Mouse (Mus musculus): ENCODE data around the gene Arf3.
"Not testable (repeated sequence)": the region's sequence is repeated elsewhere in the genome, so short reads cannot be mapped to it uniquely, and the experiment has no call there.

Gene Arf3

DNA sequence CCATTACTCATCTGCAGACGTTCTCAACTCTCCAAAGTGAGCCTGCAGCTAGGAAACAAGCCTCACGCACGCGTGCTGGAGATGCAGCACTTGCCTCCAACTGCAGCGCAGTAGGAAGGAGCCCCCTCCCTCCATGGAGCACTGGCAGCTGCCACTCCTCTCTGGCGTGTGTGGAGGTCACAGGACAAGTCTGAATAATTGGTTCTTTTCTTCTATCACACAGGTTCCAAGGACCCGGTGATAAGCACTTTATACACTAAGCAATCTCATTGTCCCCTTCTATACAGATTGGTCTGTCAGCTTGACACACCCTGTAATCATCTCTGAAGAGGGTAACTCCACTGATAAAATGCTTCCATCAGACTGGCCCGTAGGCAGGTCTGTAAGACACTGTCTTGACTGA lies 10.0 kb downstream of the Arf3 start:
- DNase-seq (ENCODE audit: low read depth, low spot score) = no peak

DNA sequence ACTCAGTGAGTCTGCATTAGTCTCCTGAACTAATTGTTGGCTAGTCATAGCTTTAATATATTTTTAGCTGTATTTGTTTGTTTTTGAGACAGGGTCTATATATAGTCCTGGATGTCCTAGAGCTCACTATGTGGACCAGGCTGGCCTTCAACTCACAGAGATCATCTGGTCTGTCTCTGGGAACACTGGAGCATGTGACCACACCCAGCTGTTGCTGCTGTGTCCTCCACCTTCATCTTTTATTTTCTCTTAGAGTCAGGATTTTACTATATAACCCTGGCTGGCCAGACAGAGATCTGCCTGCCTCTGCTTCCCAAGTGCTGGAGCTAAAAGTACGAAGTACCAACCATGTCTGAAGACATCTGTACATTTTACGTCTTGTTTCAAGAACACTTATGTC lies 13.9 kb downstream of the Arf3 start:
- DNase-seq (ENCODE audit: low read depth, low spot score) = no peak

DNA sequence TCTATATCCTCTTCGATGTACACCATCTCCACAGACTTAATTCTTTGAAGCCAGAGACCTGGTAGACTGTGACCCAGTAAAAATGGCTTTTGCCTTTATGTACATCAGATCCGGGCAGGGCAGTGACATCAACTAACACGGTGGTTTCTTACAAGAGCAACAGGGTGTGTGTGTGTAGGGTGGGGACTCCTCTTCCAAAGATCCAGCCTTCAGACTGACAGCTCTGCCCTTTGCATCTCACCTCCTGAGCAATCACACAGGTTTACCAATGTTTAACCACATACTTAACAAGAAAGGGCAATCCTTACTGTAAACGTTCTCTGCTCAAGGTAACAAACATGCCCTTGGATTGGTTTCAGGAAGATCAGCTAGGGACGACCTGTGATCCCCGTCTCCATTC lies 15.7 kb downstream of the Arf3 start:
- DNase-seq (ENCODE audit: low read depth, low spot score) = no peak

DNA sequence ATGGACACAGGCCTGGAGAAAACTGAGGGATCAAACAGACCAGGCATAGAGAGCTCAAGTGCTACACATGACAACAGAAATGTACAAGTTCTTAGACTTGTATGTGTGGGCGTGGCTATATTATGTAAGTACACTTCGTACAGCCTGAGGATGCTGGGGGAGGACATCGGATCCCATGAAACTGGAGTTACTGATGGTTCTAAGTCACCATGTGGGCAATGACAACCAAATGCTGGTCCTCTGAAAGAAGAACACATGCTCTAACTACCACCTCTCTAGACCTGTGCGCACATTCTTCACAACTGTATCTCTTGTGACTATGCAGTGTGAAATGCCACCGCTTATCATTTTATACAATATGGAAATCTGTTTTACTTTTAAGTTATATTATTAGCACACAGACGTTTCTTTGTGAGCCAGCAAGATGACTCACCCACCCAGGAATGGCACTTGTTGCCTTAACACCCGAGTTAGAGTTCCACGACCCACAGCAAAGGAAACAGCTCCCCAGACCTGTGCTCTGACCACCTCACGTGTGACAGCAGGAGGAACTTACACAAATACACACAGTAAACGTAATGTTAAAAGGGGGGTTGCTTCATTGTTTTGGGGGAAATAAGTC lies 16.6 kb downstream of the Arf3 start:
- no peak for DNase-seq (ENCODE audit: low read depth, low spot score)

DNA sequence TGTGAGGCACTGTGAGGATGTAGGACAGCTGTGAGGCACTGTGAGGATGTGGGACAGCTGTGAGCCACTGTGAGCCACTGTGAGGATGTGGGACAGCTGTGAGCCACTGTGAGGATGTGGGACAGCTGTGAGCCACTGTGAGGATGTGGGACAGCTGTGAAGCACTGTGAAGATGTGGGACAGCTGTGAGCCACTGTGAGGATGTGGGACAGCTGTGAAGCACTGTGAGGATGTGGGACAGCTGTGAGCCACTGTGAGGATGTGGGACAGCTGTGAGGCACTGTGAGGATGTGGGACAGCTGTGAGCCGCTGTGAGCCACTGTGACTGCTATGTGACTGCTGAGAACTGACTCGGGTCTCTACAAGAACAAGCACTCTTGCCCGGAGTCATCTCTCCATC lies 19.2 kb downstream of the Arf3 start:
- DNase-seq (ENCODE audit: low read depth, low spot score) = not testable (repeated sequence)

DNA sequence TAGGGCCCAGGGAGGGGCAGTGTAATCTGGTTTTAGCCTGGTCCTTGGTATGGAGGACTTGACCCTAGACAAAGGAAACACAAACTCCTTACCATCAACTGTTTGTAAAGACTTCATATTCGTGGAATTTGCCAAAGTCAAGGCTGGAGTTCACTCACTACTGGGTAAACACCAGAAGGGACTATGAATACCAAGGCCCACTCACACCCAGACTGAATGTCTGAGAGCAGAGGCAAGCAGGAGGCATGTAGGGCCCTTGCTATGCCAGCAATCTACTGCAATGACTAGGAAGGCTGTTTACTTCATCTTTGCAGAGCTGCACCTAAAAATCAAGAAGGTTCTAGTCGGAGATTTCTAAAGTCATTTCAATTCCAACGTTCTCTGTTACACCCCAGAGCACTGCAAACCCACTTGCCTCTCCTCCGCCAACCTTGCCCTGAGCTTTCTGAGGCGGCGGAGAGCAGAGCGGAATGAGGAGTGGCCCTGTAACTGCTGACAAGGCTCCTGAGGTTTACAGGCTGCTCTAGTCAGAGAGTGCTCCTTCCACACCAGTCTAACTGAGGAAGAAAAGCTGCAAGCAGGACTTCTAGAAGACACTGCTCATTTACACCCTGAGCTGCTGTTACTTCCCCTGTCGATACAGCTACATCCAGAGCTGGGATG lies 20.1 kb downstream of the Arf3 start:
- no peak for DNase-seq (ENCODE audit: low read depth, low spot score)

DNA sequence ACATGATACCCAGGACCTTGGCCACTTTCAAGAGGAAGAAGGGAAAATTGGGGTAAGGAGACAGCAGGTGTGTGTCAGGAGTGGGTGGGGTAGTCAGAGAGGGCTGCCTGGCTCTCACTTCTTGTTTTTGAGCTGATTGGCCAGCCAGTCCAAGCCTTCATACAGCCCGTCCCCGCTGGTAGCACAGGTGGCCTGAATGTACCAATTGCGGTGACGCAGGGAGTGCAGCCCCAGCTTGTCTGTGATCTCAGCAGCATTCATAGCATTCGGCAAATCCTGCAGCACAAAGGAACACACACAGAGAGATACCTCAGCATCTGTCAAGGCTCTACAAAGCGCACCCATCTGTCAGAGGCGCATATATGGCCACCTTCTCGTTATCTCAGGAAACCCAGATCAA lies 22.8 kb downstream of the Arf3 start:
- DNase-seq (ENCODE audit: low read depth, low spot score) = no peak

DNA sequence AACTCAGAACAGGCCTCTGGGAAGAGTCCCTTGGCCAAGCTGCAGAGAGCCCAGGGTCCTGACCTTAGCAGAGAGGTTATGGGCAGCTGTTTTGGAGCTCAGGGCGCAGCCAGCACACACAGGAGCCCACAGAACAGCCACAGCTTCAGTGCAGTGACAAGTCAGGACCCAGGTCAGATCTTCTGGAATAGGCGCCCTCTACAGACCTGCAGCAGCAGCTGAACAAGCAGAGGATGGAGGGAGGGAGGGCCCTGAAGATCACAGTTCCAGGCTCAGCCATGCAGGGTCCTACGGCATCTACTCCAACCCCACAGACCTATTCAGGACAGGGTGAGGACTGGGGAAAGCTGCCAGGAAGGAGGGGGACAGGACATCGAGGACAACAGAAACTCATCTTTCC lies 24.2 kb downstream of the Arf3 start:
- no peak for DNase-seq (ENCODE audit: low read depth, low spot score)

DNA sequence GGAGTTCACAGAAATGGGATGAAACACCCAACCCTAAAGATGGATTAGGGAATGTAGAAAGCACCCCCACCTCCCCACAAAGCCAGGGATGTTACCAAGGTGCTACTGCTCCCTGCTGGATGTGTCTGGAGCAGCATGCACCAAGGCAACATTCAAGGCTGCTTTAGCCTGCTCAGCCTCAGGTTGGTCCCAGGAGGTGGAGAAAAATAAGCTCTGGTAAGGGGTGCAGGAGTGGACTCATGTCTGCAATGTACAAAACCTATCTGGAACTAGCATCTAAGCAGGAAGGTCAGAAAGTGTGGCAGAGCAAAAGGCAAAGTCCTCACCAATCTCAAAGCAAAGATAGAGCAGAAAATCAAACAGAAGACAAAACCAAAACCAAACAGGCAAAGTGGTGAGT lies 25.1 kb downstream of the Arf3 start:
- DNase-seq (ENCODE audit: low read depth, low spot score) = no peak

DNA sequence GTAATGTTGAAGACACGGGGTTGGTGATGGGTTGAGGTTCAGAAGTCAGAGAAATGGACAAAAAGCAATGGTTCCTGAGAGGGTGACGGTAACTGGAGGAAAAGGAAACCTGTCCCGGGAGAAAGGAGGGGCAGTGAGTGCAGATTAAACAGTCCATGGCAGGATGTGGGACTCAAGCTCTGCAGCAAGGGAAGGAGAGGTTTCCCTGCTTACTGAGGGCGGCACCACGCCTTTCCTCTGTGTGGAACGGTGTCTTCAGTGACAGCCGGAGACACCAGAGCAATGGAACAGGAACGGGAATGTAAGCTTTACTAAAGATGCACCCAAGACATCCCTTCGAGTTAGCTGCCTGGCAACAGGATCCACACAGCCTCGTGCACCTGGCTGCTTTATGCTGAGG lies 26.5 kb downstream of the Arf3 start:
- no peak for DNase-seq (ENCODE audit: low read depth, low spot score)

DNA sequence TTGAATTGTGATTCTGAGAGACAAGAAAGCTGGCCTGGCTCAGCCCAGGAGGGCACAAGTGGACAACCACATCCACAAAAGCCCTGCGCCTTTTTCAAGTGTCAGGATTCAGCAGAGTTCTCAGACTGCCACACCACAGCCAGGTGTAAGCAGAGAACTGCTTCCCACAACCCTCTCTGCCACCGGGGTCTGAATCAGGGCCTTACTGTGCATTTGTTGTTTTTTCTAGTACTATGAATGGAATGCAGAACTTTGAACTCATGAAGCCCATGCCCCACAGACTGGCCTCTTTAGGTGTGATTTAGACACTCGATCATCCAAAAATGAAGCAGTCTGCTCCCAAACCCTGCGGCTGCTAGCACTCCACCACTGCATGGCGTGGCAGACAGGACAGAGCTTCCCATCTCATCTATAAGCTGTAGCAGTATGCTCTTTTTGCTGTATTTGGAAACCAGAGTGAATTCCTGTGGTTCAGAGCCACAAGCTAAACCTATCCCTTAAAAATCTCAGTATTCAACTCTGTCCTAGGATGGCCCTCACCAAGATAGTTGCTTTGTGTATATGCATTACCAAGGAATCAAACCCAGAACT lies 28.9 kb downstream of the Arf3 start:
- DNase-seq (ENCODE audit: low read depth, low spot score) = no peak

DNA sequence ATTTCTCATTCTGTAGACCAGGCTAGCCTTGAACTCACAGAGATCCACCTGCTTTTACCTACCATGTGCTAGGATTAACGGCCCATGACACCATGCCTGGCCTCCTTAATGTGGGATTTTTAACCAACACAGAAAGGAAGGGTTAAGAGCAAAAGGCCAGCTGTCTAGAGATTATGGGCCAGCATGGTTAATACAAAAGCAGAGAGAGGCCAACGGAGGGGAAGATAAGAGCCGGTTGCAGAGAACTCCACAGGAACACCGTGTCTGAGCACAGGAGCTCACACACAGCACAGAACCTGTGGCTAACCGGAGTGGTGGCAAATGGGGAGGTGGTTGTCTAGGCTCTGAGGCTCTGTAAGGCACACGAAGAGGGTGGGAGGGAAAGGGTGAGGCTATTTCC lies 29.6 kb downstream of the Arf3 start:
- no peak for DNase-seq (ENCODE audit: low read depth, low spot score)

DNA sequence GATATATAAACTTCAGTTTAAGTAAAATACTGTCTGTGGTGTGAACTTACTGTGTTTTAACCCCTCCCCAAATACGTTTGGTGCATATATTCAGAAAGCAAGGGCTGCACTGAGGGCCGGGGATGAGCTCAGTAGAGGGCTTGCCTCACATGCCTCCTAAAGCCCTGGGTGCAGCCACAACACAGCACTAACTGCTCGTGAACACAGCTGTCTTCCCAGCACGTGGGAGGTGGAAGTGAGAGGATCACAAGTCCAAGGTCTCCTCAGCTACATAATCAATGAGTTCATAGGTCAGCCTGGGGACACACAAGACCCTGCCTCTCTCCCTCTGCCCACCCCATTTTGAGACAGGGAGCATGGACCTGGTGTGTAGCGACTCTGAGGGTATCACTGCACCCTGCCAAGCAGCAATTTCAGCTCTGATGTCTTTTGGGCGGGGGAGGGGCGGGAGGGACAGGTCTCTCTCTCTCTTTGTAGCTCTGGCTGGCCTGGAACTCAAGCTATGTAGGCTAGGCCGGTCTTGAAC lies 30.9 kb downstream of the Arf3 start:
- no peak for DNase-seq (ENCODE audit: low read depth, low spot score)

DNA sequence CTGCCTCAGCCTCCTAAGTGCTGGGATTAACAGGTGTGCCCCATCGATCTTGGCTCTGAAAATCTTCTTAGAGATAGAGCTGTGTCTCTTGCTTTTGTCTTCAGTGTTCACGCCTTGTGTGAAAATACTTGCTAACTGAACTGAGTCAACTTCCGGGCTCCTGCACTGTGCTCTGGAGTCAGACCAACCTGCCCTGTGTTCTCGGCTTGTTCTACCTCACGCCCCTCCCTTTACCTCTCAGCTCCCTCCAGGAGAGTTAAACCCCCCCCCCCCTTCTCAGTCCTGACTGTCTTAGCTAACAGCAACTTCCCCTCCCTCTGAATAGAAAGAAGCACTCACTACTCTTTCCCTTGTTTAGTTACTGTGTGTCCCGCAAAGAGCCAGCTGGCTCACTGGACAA lies 32.2 kb downstream of the Arf3 start:
- no peak for DNase-seq (ENCODE audit: low read depth, low spot score)

DNA sequence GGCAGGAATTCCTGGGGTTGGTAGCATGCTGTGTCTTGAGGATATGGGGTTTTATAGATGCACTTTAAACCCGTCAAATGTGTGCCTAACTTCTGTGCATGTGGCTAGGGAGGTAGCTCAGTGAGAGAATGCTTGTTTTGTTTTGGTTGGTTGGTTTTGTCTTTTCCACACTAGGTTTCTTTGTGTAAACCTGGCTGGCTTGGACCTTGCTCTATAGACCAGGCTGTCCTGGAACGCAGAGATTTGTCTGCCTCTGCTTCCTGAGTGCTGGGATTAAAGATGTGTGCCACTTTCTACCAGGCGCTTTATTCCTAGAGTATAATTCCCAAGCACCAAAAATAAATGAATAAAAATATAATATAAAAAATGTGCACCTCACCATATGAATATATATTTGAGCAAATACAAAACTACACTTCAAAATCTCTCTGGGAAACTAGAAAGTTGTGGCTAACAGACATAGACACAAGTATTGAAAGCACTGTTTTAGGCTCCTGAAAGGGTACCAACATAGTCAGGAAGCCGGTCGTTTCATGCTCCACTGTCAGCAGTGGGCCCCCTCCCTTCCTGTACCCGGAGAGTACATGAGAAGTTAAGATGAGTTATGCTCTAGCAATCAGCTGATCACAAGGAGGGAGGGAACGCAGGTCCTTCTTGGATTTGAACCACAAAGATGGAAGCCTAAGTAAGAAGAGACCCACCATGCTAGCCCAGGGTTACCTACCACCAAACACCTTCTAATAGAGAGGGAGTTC lies 33.0 kb downstream of the Arf3 start:
- DNase-seq (ENCODE audit: low read depth, low spot score) = no peak

DNA sequence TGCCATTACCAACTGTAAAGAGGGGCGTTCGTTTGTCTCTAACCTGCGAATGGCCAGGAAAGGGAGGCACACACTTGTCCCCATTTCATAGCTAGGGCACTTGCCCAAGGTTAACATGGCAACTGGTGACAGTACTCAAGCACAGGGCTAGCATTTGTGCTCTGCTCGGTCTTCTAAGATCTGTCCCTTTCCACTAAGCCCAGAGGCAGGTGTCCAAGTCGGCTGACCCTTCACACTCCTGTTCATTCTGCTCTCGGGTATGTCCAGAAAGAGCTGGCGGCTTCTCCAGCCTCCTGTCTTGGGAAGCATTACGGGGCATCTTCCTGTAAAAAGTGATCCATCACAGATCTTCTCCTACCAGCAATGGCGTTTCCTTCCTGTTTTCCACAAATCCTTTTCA lies 34.6 kb downstream of the Arf3 start:
- DNase-seq (ENCODE audit: low read depth, low spot score) = no peak

DNA sequence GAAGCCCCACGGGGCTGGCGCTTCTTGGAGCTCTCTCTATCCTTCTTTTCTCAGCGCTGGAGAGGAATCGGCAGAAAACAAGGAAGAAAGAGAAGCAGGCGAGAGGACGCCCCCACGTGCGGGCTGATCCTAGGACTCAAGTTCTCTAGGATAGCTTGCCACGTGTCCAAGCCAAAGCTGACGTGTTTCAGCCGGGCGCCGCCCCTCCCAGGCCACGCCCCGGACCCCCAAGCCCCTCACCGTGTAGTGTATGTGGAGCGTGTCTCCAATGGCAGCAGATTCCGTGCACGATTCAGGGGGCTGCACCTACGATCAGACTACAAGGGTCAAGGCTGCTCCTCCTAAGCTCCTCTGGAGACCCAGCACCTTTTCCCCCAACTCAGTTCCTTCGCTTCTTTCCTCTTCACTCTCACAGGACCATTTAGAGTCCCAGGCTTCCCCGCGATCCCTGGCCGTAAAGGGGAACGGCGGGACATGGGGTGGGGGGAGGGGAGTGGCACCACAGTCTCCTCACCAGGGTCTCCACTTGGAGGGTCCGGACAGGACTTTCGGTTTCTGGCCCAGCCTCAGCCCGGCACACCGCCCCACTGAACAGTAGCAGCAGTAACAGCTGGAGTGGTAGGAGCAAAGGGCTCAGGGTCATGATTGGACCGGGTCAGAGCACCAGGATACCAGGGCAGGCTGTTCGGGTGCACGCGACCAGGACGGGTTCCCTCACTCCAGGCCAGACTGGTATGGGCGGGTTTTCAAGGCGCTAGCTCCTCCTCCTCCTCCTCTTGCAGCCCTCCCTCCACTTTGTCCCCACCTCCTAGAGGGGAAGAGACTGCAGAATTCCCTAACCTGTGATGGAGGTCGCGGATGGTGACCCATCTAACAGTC lies 35.3 kb downstream of the Arf3 start, which contains the start of gene Fkbp11:
TSS of gene Fkbp11 (minus strand) at position 756 of the 879 bp plus-strand sequence.
- no peak for DNase-seq (ENCODE audit: low read depth, low spot score)

DNA sequence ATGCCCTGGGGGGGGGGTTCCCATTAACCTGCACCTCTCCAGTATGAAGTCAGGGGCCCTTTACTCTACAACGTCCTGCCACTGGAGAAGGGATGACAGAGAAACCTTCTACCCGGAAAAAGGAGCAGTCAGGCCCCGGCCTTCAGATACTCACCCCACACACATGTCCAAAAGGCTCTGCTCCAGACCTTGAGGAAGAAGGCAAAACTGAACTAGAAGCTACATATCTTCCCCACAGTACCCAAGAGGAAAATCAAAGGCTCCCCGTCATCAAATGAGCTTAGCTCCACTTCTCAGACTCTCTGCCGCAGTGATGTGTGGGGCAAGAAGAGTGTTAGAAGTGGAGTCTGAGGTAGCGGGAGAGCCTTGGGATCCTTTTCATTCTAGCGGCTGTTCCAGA lies 36.3 kb downstream of the Arf3 start:
- no peak for DNase-seq (ENCODE audit: low read depth, low spot score)

DNA sequence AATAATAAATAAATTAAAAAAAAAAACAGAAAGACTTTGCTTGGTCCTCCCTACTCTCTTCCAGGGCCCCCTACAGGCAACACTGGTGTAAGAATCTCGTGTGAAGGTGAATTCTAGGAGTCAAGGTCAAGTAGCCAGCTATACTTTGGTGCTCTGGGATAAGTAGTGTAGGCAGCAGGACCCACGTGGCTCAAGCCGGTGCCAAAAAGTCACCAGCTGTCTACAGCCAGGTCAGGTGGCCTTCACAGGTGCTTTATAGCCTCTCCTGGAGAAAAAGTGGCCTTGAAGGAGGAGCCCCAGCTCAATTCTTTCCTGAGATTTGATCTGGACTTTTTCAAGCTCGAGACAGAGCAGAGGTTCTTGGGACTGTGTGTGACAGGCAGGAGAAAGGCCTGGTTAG lies 36.9 kb downstream of the Arf3 start:
- no peak for DNase-seq (ENCODE audit: low read depth, low spot score)

DNA sequence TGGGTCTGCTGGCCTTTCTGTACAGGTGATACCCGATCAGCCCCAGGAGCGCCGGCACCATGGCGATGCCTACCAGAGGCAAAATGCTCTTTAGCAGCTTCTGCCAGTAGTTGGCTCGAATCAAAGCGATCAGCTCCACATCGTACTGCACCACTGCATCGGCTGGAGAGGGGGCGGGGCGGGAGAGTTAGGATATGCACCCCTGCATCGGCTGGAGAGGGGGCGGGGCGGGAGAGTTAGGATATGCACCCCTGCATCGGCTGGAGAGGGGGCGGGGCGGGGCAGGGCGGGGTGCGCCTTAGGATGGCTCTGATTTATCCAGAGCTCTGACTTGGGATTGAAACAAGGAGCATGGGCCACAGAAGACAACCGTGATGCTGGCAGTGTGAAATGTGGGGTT lies 38.6 kb downstream of the Arf3 start:
- no peak for DNase-seq (ENCODE audit: low read depth, low spot score)

DNA sequence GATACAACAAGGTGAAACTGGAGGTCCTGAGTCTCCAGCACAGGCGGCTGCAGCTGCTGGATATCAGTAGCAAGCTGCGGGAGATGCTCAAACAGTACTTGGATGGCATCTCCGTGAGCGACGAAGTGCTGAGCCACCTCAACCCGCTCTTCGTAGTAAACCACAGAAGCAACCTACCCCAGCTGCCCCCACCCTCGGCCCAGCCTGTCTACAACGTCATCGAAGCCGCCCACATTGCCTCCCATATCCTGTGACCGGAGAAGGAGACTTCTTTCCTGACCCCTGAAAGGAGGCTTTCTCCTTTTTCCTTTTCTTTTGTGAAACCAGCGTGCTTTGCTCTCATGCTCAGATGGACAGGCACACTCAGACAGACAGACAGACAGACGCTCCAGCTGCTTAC lies 40.2 kb downstream of the Arf3 start:
- DNase-seq (ENCODE audit: low read depth, low spot score) = no peak

All from brain, embryonic 18.5 days (tissue).